Mouse (Mus musculus) spleen, postnatal 4 days (tissue): ENCODE data around the gene Bnc2.

ENCODE experiments used
- DNase-seq, 2 experiments: peaks; one replicate each; pipeline ENCODE4 v3.0.0; 2022; ENCODE audit warnings: low spot score in 2 of 2

Gene Bnc2

DNA sequence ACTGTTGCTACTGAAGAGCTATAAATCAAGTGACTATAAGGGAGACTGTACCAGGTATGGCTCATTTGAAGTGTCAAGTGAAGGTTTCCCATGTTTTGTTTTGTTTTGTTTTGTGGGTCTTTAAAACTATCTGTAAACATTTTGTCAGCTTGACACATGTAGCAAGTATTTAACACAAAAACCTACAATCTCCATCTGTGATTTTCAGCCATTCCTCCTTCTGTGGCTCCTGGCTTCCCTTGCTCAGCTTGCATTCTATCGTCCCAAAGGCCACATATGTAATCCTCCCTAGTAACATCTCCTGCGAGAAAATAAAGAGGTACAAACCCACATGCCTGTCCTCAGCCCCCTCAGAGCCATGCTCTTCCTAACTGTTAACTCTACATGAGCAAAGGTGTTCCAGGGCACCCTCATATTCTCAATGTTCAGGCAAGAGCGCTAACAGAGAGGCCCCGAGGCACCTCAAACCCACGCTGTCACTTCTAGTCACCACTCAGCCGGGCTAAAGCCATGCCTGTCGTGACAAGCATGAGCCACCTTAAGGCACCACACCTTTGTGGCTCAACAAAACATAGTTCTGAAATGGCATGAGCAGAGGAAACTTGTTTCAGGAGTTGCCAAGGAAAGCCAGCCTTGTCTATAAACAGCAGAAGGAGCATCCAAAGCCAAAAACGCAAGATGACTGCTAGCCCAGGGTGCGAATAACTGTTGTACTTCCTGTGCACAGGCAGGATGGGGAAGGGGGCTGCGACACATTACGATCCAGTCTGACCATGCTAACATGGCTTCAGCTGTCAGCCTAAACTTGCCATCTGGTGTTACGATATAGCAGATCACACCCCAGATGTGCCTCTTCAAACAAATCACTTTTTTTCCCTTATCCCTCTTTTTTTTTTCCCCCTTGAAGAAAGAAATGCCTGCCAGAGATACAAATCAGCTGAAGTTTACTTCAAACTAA is 42.0 kb downstream of the Bnc2 start:
- DNase-seq: no peak

DNA sequence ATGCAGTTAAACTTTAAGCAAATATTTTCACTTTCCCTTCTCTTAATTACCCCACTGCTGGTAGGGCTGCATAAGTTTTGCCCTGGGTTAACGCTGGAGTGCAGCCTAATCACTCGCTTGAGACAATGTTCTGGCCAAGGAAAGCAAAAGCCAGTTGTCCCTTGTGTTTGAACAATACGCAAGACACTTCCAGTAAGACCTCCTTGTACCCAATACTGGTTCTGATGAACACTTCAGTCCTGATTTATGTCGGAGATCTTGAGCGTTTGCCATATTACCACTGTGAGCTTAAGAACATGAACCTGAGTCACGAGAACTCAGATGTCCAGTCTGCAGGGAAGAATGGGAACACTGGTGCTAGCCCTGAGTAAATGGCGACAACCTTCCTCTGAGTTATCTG is 47.5 kb downstream of the Bnc2 start:
- DNase-seq: no peak

DNA sequence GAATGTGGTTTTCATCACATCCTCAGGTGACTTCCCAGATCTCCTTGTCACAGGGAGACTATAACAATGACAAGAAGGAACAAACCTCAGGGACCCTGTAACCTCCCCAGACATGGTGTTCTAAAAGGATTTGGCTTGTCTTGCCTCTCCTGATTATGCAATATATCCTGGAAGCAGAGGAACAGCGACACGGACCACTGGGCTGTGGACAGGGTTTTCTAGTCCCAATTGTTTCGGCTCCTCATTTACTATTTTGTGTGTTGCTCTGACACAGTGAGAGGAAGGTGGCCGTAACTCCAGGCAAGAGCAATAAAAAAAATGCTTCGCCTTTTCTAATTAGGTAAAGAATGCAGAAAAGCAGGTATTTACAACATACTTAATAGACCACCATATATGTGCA is 51.8 kb downstream of the Bnc2 start:
- no peak for DNase-seq

DNA sequence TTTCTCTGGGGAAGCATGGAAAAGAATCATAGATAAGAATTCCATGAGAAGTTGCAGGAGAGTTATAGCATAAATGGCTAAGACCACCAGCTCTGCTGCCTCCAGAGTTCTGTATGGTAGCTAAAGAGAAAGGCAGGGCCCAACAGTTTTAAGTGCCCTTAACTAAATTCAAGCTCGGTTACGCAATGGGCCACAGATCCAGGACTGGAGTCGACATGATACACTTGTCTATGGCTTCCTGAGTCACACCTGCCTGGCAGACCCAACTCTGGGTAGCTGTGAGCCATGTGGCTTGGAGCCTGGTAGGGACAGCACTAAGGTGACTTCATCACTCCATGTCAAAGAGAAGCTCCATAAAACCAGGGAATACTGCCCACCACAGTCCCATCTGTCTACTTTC is 53.3 kb downstream of the Bnc2 start:
- no peak for DNase-seq

DNA sequence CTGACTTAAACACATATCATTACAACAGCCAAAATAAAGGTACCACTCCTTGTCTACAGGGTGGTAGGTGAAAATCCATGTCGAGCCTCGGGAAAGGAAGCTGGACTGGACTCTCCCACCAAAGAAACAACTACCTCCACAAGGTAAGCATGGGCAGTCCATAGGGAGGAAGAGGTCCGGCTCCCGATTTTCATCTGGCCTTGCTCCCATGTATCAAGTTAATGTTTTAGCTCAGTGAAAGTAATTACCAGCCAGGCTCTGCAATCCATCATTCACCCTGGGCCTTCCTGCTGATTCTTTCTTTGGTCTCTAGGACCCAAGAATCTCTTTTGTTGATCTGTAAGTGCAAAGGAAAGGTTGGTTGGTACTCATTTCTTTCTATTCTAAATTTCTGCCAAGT is 65.2 kb downstream of the Bnc2 start:
- DNase-seq: no peak

DNA sequence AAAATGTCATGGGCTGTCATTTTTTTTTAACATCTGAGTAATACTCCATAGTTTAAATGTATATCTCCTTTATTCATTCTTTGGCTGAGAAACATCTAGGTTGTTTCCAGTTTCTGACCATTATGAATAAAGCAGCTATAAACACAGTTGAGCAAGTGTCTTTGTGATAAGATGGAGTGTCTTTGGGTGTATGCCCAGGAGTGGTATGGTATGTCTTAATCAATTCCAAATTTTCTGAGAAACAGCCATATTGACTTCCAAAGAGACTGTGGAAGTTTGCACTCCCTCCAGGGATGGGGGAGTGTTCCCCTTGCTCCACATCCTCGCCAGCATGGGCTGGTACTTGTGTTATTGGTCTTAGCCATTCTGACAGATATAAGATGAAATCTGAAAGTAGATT is 70.6 kb downstream of the Bnc2 start:
- DNase-seq: no peak

DNA sequence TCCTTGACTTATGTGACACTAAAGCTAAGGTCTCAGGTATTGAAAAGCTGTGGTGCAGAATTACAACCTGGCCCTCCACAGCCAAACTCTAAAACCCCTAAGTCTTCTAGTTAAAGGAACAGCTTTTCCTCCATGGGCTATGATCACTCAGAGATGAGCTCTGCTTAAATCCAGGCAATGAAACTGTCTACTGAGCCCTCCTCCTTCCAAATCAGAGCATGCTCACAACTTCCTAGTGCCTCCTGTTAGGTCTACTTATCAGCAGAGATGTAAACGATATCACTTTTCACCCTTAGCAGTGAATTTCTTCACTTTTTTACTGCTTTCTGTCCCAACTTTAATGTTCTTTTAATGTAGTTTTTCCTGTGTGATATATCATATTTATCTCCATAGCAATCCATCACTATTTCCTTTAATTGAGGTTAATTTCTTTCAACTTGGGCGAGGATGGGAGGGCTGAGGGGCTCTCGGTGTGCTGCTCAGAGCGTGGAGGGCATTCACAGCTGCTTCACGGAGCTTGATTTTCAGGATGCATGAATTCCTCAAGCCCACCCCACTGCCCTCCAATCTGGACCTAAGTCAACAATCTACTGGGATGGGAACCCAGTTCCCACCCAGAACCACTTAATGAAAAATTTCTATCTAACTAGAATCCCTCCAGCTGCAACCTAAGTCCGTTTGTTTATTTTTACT is 94.7 kb downstream of the Bnc2 start:
- no peak for DNase-seq

DNA sequence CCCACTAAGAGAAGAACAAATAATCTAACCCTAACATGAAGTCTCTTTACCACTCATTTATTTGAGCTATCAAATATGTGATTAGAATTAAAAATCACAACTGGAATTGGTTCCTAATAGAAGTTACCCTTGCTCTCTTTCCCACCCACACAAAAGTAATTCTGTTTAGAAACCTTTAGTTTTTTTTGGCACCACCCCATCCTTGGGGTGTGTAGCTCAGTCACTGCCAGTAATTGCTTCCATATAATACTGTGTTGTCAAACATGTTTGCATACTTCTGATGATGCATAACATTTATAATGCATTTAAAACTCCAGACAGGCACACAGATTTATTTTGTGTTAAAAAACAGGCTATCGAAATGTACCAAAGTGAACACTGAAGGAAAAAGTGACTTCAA is 96.8 kb downstream of the Bnc2 start:
- DNase-seq: no peak

DNA sequence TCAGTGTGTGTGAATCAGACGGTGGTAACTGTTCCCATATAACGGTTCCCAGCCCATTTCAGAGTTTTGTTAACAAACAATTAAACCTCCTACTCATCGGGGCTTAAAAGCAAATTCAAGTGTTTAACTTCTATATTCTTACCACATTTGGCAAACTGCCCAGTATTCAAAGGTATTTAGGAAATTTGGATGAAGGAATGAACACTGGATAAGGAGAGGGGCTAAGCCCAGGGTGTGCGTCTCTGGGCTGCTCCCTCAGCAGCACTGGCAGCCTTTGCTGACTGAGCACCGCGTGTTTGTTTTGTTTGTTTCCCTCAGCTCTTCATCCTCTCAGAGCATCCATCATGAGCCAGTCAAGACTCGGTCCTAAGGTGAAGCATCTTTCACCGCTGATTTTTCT is 109.0 kb downstream of the Bnc2 start:
- no peak for DNase-seq

DNA sequence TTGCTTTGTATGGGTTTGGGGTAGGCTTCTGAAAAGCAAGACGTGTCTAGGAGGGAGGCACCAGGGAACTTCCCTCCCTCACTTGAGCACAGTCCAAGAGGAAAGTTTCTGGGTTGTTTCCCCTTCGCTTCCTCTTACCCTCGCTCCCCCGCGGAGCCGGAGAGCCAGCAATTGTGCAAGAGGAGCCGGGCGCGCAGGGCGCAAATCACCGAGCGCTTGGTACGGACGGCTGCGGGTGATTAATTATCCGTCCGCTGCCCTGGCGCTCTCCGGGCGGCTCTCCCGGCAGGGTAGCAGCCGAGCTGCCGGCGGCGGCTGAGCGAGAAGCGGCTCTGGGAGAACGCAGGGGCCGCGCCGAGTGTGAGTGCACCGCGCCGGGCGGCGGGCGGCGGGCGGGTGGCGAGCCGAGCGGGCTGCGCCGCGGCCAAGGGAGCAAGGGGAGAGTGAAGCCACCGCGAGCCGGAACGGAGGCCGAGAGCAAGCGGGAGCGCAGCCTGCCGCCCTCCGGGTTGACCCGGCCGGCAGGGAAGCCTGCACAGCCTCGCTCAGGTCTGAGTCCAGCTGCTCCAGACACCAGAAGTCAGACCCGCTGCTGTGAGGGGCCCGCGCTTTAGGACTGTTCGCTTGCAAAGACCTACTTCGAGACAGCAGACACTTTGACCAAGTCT is 129.7 kb downstream of the Bnc2 start:
- peak; percentile 13 to 62 for DNase-seq

DNA sequence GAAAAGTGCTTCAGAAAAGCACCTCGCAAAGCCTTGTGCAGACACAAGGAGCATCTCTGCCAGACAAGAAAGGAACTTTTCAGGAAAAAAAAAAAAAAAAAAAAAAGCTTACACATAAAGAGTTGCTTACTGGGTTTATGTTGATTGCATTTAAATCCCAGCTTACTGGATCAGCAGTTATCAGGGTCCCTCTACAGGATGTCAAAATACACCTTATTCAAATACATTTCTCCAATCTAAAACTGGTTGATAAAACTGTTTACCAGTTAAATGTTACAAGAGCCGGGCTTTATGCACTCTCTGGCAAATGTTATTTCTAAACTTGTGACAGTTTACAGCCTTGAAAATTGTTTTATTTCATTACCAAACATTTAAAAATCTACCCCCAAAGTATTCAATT is 130.4 kb downstream of the Bnc2 start:
- no peak for DNase-seq

DNA sequence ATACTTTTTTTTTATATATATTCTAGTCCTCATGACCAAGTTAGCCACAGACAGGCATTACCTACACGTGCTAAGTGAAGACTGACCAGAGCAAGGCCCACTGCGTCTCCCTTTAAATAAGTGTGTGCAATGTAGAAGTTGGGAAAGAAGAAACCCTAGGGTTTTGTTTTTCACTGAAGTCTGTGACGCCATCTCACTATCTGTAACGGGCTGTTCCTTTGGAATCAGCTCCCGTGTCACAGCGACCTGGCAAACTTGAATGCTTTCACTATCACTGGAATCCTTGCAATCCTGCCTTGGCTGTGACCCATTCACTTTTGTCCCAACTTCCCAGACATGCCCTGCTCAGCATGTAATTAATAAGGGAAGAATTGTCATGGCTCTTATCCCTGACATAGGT is 134.5 kb downstream of the Bnc2 start:
- DNase-seq: no peak

DNA sequence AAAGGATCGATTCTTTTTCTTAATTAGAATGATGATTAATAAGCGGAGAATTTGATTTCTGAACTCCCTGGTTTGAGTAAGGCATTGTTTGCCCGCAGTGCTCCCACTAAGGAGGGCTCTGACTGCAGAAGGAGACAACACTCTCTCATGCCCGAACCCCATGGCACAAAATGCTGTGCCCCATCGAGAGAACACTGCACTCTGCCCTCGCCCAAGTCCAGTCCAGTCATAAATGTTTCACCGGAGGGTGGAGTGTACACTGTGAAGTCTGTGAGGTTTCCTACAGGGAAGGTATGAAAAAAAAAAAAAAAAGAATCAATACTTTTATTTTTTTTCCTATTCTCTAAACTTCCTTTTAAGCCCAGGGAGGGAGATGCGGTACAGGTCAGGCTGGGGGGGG is 135.7 kb downstream of the Bnc2 start:
- no peak for DNase-seq

DNA sequence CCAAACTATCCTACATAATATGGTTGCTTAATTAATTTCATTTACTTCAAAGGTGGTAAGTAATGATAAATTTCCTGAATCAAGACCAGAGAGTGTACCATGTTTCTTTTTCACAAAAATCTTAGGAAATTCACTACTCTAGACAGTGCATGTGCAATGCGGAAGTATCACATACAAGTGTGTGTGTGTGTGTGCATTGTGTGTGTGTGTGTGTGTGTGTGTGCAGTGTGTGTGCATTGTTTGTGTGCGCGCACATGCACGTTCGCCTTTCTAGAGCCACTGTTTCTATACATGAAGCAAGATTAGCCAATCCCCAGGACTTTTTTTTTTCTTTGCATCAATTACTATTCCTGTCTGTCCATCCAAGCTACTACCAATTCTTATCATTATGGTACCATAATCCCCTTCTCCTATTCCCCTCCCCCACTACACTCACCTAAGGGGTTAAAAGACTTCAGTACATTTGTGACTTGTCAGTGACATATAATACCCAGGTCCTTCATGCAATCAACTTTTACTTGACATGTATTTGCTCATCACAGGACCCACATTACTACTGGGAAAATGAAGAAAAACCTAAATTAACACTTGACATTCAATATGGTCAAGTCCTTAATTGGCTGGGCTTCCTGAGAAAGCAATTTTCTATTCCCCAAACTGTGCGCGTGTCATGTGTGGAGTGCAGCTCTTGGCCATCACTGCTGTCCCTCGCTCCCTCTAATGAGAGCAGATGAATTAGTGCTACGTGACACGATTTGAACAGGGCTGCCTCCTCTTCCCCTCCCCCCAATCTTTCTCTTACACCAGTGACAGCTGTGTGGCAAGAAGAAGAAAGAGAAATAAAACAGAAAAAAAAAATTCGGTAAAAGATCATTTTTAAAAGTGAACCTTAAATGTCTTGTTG is 145.9 kb downstream of the Bnc2 start:
- no peak for DNase-seq

DNA sequence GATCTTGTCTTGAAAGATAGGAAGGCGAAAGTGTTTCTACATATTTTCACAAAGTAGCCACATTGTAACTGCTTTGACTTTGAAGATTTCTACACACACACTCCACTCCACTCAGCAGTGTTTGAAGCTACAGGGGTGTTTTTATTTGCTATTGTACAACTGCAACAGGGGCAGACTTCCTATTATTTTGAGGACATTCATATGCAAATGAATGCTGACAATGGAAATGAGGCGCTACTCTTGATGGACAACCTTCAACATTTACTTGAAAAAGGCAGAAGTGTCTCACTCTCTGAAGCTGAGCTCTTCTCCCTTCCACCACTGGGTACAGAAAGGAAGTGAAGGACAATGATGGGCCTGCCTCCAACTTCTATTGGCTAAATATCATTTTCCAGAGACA is 146.7 kb downstream of the Bnc2 start:
- DNase-seq: no peak

DNA sequence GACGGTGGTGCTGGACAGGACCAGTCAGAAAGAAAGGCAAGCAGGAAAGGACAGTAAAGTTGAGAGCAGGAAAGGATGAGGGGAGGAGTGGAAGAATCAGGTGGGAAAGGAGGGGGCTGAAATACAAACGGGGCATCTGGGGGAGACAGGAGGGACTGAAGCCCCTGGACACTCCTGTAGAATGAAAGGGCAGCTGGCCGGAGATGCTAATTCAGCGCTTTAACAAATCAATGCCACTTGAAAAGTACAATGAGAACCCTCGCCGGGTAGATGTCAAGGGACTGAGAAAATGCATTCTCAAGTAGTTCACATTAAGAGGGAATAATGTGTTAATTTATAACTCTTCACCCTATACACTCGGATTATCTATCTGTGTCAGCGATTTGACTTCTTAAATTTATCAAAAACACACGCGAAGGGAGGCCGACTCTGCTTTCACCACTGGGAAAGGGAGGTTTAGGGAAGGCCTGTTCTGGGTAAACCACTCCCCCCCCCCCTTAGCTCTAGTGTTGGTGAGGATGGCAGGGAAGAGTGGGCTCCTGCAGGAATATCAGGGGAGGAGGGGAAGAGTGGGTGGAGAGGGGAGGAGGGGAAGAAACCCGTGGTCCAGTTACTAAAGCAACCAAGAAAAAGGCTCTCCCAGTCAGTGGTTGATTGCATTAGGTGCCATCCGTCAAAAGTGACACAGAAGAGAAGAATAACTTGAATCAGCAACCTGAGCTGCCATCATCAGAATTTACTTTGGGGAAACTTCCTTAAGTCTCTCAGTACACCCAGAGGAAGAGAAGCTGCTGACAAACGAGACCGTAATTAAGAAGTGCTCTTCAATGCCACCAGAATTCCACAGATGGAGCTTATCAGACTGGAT is 147.8 kb downstream of the Bnc2 start:
- no peak for DNase-seq

DNA sequence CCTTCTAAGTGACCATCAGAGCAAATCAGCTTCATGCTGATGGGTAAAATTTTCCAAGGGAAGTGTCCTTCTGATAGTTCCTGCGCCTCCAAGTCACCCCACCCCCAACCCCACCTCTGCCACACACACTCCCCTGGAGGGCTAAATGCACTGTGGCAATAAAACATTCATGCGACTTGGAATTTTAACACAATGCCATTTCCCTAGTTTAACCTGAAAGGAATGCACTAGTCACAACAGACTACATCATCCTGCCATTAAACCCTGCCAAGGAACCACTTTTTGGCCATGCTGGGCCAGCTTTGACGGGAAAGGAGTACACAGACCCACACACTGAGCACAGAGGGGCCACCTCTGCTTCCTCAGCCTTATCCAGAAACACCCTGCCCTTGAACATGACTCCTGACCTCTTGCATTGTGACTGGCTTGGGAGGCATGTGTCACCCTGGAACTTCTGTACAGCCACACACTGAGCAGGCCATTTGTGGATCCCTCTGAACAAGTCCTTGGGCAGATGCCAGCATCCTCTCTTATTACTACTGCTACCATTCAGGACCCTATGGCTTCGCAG is 151.3 kb downstream of the Bnc2 start:
- DNase-seq: no peak

DNA sequence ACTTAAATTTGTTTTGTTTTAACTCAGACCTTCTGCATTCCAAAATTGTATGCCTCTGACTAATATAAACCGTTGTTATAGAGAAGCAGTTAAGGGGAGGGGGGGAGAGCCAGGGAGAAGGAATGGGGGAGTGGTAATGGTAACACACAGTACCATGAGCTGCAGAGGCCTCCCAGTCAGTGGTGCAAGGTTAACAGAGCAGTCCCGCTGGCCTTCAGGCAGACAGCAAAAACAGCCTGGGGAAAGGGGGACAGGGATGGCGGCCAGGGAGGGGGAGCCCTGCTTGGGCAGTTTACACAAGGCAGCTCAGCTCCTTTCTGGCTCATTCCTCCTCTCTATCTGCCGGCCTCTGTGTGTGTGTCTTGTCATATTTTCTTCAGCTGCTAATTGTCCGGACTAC is 151.9 kb downstream of the Bnc2 start:
- no peak for DNase-seq

DNA sequence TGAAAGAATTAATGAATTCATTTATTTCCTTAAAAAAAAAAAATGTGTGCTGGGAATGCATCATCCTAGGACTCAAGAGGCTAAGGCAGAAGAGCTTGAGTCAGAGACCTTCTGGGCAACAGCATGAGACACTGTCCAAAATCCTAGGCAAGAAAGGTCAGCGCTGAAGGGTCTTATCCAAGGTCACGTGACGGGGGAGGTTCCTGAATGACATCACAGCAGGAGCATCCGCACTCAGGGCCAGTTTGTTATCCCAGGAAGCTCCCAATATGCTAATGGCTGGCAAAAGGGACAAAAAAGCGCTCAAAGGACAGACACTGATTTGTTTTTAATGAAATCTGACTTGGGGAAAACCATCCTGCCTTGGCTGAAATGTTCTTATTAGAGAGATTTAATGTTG is 153.5 kb downstream of the Bnc2 start:
- DNase-seq: no peak

DNA sequence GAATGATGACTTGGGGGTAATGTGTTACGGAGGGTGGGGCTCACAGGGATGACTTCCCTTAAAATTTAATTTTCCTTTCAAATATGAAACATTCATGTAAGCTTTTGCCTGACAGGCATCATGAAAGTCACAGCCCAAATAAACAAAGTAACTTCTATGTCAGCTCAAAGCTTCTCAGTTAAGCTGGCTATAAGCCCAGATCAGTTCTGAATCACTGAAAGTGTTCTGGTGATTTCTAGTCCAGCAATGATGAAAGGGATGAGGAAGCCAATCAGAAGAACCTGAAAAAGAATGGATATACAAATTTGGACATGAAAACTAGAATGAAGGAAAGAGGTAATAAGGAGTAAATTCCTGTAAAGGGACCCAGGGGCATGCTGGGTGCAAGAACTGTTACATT is 164.6 kb downstream of the Bnc2 start:
- no peak for DNase-seq
